Mouse (Mus musculus) hindbrain, embryonic 13.5 days (tissue): ENCODE data around the gene 4833427G06Rik. TPM values are rescaled to one million over a fixed set of nuclear protein-coding genes. Genes with fewer than 3 reads are reported as not detected.

ENCODE experiments used
- ATAC-seq: fragments of 200-750 bp; cut with Nextera tagmentation; 2 replicates; pipeline ENCODE4 v1.8.0; 2017; ENCODE audit warnings: moderate TSS enrichment; ENCODE audit not compliant: low FRiP score
- H3K27ac ChIP-seq: fragments of 300-500 bp; sonication (generic); 2 replicates; pipeline ENCODE4 v1.5.1; 2015; ENCODE audit warnings: inconsistent platforms, mild to moderate bottlenecking, moderate library complexity
- H3K27me3 ChIP-seq: fragments of 300-500 bp; sonication (generic); 2 replicates; pipeline ENCODE4 v1.6.1; 2015; ENCODE audit warnings: mild to moderate bottlenecking, inconsistent platforms
- H3K36me3 ChIP-seq: fragments of 300-500 bp; sonication (generic); 2 replicates; pipeline ENCODE4 v1.6.1; 2015; ENCODE audit warnings: mild to moderate bottlenecking, inconsistent platforms
- H3K4me1 ChIP-seq: fragments of 300-500 bp; sonication (generic); replicated peaks from 2 replicates; pipeline ENCODE4 v1.6.1; 2015; ENCODE audit warnings: inconsistent platforms
- H3K4me2 ChIP-seq: fragments of 300-500 bp; sonication (generic); 2 replicates; pipeline ENCODE4 v1.6.1; 2015; ENCODE audit warnings: inconsistent platforms, mild to moderate bottlenecking, moderate library complexity
- H3K4me3 ChIP-seq: fragments of 300-500 bp; sonication (generic); 2 replicates; pipeline ENCODE4 v1.5.1; 2015; ENCODE audit warnings: mild to moderate bottlenecking, inconsistent platforms
- H3K9ac ChIP-seq: fragments of 300-500 bp; sonication (generic); 2 replicates; pipeline ENCODE4 v1.6.1; 2015; ENCODE audit warnings: mild to moderate bottlenecking, inconsistent platforms
- H3K9me3 ChIP-seq: fragments of 300-500 bp; sonication (generic); 2 replicates; pipeline ENCODE4 v1.6.1; 2016; ENCODE audit warnings: inconsistent platforms
- WGBS: fragments of 180-500 bp; shearing (Covaris S2); methylation state at CpG from one replicate; pipeline ENCODE4 v1.1.7; 2015; 5-methylcytosine and 5-hydroxymethylcytosine counted together
- microRNA counts: library from miRNA; unstranded; fragments of <30 nt; microRNA quantifications from one replicate; lab custom pipeline; 2016
- microRNA-seq: library from miRNA; unstranded; fragments of <30 nt; microRNA quantifications from one replicate; pipeline ENCODE4, GENCODE M21; 2016
- polyA plus RNA-seq: library from polyadenylated mRNA; unstranded; fragments of >200 nt; fragmentation: Nextera tagmentation; extraction: Ambion mirVana; gene quantifications from 2 replicates; pipeline ENCODE4 v1.2.1, GENCODE M21; 2015

The 4833427G06Rik gene
- polyA plus RNA-seq, 1 experiment from 2014 or later = 2.1 TPM

DNA sequence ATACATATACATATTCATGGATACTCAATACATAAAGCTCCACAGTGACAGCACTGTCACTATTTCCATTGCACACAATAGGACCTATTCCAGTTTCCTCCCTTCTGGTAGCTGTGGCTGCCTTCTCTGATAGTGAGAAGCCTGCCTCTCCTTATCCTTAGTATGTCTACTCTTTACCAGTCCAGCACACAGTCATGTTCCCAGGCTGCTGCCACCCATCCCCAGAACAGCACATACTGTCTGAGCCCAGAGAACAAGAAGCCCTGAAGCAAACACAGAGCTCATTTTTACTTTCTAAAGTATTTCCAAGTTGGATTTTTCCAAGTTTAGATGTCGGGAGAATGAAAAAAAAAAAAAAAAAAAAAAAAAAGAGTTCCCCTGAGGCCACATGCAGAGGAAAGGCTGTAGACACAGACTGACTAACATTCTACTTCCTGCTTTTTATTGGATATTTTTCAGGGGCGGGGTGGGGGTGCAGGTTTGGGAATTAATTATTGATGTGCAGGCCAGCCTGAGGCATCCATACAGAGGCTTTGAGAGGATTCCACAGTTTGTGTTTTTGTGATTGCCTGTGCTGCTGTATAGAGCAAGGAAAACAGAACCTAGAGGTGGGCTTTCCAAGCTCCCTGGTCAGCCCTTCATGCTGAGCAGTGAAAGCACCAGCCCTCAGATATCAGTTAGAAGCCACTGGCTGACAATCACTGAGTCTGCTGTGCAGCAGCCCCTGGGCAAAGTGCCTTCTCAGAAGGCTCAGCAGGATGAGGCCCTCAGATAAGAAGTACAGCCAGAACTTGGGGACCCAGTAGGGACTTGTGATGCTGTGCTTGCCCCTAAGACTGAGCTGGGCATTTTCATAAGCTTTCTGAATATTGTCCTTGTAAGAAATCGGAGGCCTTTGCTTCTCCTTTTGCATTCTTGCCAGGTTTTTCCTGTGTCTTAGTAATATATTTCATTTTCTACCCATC, 45.2 kb downstream of the 4833427G06Rik start:
- Histone ChIP-seq H3K4me3 (no peak overlapping the region), H3K9ac (no peak overlapping the region), H3K27me3 (no peaks in the 10 kb centered on the region), H3K4me2 (no peak overlapping the region), H3K36me3 (no peaks in the 10 kb centered on the region), H3K27ac (no peak overlapping the region), H3K4me1 (no peaks in the 10 kb centered on the region), H3K9me3 (no peaks in the 10 kb centered on the region)
- WGBS = 70% methylated on average over 3 of the region's 3 CpGs
- no peak for ATAC-seq

GRCm38 (mm10) chr9:51052180-51052579, 49.7 kb downstream of the 4833427G06Rik start:
- ATAC-seq = no peak
- Histone ChIP-seq H3K27ac (no peak overlapping the region), H3K36me3 (no peaks in the 10 kb centered on the region), H3K9me3 (no peaks in the 10 kb centered on the region), H3K9ac (no peak overlapping the region), H3K4me3 (no peak overlapping the region), H3K4me1 (no peaks in the 10 kb centered on the region), H3K27me3 (no peaks in the 10 kb centered on the region), H3K4me2 (no peak overlapping the region)
- WGBS = 81% methylated on average over 3 of the region's 3 CpGs

DNA sequence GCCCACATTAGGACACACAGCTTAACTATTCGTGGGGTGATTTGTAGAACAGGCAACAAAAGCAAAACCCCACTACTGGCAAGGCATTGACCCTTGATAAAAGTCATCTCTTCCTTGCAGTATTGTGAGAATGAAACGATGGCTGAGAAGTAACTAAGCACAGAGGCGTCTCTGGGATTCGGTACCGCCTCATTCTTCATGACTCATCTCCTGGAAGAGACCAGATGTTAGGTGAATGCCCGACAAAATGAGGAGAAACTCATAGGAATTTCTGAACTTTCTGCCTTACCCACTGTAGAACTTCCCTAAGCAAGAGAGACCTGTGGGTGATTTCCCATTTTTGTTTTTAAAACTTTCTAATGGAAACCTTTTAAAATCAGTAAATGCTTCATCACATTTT, 59.7 kb downstream of the 4833427G06Rik start:
- H3K4me3 ChIP-seq = no peak overlapping the region
- no peaks in the 10 kb centered on the region for H3K4me1 ChIP-seq
- 84% methylated on average over 6 of the region's 6 CpGs for WGBS
- H3K4me2 ChIP-seq = no peak overlapping the region
- H3K36me3 ChIP-seq = no peaks in the 10 kb centered on the region
- no peak overlapping the region for H3K9ac ChIP-seq
- ATAC-seq = no peak
- H3K9me3 ChIP-seq = no peaks in the 10 kb centered on the region
- no peaks in the 10 kb centered on the region for H3K27me3 ChIP-seq
- H3K27ac ChIP-seq = no peak overlapping the region

- Histone ChIP-seq H3K9me3 (no peaks in the 10 kb centered on the region), H3K4me3 (no peak overlapping the region), H3K36me3 (no peaks in the 10 kb centered on the region), H3K9ac (no peak overlapping the region), H3K27me3 (no peaks in the 10 kb centered on the region), H3K27ac (no peak overlapping the region), H3K4me2 (no peak overlapping the region), H3K4me1 (no peaks in the 10 kb centered on the region)
- 93% methylated on average over 7 of the region's 7 CpGs for WGBS
- no peak for ATAC-seq
These were observed 60.3 kb downstream of the 4833427G06Rik start for GRCm38 (mm10) chr9:51041491-51041980.

- H3K9ac ChIP-seq = no peak overlapping the region
- H3K9me3 ChIP-seq = no peaks in the 10 kb centered on the region
- no peak overlapping the region for H3K27ac ChIP-seq
- no peak overlapping the region for H3K4me2 ChIP-seq
- H3K36me3 ChIP-seq = no peaks in the 10 kb centered on the region
- no peak overlapping the region for H3K4me3 ChIP-seq
- WGBS = 83% methylated on average over 3 of the region's 3 CpGs
- no peak for ATAC-seq
- H3K4me1 ChIP-seq = no peaks in the 10 kb centered on the region
- H3K27me3 ChIP-seq = no peaks in the 10 kb centered on the region
These were observed 68.9 kb downstream of the 4833427G06Rik start for GRCm38 (mm10) chr9:51032785-51033529.

- ATAC-seq = no peak
- Histone ChIP-seq H3K27ac (no peak overlapping the region), H3K4me2 (no peak overlapping the region), H3K27me3 (no peaks in the 10 kb centered on the region), H3K9ac (no peak overlapping the region), H3K9me3 (no peaks in the 10 kb centered on the region), H3K36me3 (no peaks in the 10 kb centered on the region), H3K4me3 (no peak overlapping the region), H3K4me1 (no peaks in the 10 kb centered on the region)
- WGBS = 65% methylated on average over 8 of the region's 8 CpGs
These were observed 69.6 kb downstream of the 4833427G06Rik start for GRCm38 (mm10) chr9:51032291-51032690.

GRCm38 (mm10) chr9:51031603-51032002, 70.3 kb downstream of the 4833427G06Rik start:
- ATAC-seq = no peak
- Histone ChIP-seq H3K27me3 (no peaks in the 10 kb centered on the region), H3K4me2 (no peak overlapping the region), H3K36me3 (no peaks in the 10 kb centered on the region), H3K9me3 (no peaks in the 10 kb centered on the region), H3K4me1 (no peaks in the 10 kb centered on the region), H3K27ac (no peak overlapping the region), H3K4me3 (no peak overlapping the region), H3K9ac (no peak overlapping the region)
- WGBS = 75% methylated on average over 6 of the region's 6 CpGs

MicroRNA genes within 50 kb of the gene (microRNA counts, 519-probe panel; counts per million panel counts)
- 2,265 counts per million, percentile 17 among the panel's probes with 10 or more counts for microRNA mmu-miR-34b-3p (lab: Ali Mortazavi, UCI)
- microRNA mmu-miR-34b-5p (lab: Ali Mortazavi, UCI) = 1,761 counts per million, percentile 9 among the panel's probes with 10 or more counts
- 4,641 counts per million, percentile 77 among the panel's probes with 10 or more counts for microRNA mmu-miR-34c (lab: Ali Mortazavi, UCI)

Small RNAs within 50 kb of the gene (microRNA-seq; reads per million reads assigned to microRNA genes)
- gene Mir34b (44.9 reads per million, percentile 40 among the genes with 10 or more reads in this experiment), gene Mir34c (1,459 reads per million, percentile 80 among the genes with 10 or more reads in this experiment)

Other genes starting within 250 kb of the 4833427G06Rik start
- gene Sik2, start 93.0 kb downstream of the 4833427G06Rik start, polyA plus RNA-seq = 14.3 and 14.9 TPM in 2 replicates
- not detected in 2 replicates for gene Btg4, start 41.2 kb downstream of the 4833427G06Rik start, polyA plus RNA-seq
- gene Layn, start 25.0 kb downstream of the 4833427G06Rik start, polyA plus RNA-seq = 2.0 and 2.1 TPM in 2 replicates
- gene Gm32742, start 63.4 kb upstream of the 4833427G06Rik start, polyA plus RNA-seq = 0.04 TPM in 1 of 2 replicates, not detected in the other
- gene Pou2af1, start 111.6 kb upstream of the 4833427G06Rik start, polyA plus RNA-seq = 0.17 TPM in 1 of 2 replicates, not detected in the other
- gene Colca2, start 176.5 kb upstream of the 4833427G06Rik start, polyA plus RNA-seq = 1.00 and 1.2 TPM in 2 replicates
- not detected in 2 replicates for gene 1810046K07Rik, start 226.8 kb upstream of the 4833427G06Rik start, polyA plus RNA-seq